Mouse (Mus musculus) right cerebral cortex, postnatal 4 days (tissue): ENCODE results near the gene Abcf1.
"Not testable (repeated sequence)": the region's sequence is repeated elsewhere in the genome, so short reads cannot be mapped to it uniquely, and the experiment has no call there.

Experiments used
- DNase-seq: peaks from one replicate; pipeline ENCODE4 v3.0.0-alpha.2; 2022

The Abcf1 gene

DNA sequence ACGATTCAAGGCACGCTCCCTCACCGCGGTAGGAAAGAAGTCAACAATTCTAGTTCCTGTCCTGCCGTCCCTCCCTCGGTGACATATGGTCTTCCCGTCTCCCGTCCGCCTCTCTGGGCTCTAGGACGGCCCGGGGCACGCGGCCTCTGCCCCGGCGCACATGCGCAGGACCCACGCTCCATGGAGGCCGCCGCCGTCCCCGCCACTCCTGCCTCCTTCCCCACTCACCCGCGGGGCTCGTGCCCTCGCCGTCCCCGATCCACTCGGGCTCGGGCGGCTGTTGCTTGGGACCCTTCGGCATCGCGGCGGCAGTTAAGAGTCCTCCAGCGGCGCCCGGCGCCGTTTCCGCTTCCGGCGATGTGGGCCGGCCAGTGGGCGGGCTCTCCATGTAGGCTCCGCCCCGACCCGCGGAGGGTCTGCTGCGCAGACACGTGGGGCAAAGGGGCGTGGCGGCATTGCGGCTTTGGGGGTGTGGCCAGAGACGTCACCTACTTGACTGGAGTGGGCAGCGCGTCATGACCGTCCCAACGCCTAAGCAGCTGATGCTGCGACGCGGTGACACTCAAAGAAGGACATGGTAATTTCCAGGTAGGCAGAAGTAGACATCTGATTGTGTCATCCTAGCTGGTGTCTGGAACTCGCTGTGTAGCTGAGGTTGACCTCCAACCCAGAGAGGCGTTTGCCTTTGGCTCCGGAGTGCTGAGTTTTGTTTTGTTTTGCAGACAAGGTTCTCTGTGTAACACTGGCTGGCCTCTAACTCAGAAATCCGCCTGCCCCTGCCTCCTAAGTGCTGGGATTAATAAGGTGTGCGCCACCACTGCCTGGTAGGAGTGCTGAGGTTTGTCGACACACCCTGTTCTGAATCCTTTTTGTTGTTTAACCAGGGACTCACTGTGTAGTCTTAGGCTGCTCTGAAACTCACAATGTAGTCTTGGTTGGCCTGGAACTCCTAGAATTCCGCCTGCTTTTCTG is at the start of gene Abcf1:
Gene Abcf1 (minus strand): TSS at position 344 of the 972 bp plus-strand sequence.
- DNase-seq = peak; percentile 98

DNA sequence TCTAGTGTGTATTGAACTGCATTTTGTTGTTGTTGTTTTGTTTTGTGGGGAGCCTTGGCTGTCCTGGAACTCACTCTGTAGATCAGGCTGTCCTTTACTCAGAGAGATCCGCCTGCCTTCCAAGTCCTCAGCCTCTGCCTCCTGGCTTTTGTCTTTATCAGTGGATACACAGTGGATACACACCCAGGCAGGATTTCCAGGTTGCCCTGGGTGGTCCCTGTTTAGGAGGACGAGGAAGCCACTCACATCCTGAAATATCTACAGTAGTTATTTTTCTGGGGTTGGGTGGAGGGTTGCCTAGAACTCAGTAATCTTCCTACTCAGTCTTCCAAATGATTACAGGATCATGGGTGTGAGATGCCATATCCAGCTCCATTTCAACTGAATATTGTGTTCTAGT is 49.4 kb upstream of the Abcf1 start:
- DNase-seq = no peak

DNA sequence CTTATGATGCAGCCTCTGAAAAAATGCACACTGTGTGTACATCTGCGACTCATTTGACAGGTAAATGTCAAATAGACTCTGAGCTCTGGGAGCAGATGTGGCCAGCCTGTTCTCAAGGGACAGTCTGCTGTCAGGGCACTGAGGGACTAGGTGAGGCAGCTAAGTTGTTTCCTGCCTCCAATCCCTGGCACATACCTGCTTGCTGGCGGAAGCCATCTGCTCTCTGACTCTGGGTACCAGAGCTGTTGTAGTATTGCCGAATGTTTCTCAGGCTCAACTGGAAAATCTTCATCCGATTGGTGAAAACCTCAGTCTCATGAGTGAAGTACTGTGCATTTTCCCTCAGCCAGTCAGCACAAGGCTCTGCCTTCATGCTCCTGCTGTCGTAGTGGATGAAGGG is 47.5 kb upstream of the Abcf1 start:
- DNase-seq = no peak

DNA sequence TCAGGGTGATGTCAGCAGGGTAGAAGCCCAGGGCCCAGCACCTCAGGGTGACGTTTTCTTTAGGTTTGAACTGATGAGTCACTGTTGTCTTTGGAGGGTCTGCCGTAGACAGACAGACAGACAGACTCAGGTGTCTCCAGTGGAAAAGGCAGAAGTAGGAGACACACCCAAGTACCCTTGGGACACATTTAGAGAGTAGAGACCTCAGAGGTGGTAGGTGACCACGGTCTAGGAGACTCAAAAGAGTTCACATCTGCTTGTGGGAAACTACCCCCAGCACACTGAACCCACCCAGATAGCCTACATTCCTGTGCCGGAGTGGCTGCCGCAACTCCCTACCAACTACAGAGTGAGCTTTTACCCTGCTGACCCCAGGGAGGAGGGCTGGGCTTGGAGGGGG is 45.4 kb upstream of the Abcf1 start:
- no peak for DNase-seq

DNA sequence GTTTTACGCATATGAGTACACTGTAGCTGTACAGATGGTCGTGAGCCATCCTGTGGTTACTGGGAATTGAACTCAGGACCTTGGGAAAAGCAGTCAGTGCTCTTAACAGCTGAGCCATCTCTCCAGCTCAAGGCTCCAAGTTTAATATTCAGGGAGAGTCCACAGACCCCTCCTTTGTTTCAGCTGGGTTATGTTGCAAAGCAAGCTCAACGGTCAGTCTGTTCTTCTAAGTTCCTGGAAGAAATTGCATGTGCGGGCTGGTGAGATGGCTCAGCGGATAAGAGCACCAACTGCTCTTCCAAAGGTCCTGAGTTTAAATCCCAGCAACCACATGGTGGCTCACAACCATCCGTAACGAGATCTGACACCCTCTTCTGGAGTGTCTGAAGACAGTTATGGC is 34.8 kb upstream of the Abcf1 start:
- not testable (repeated sequence) for DNase-seq

DNA sequence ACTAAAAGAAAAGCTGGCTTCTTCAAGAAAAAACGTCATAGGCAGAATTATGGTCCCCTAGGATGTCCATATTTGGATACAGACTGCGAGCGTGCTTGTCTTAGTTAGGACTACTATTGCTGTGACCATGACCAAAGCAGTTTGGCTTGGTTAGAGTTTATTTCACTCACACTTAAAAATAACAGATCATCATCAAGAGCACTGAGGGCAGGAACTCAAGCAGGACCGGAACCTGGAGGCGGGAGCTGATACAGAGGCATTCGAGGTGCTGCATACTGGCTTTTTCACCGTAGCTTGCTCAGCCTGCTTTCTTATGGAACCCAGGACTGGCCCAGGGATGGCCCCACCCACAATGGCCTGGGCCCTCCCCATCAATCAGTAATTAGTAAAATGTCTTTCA is 33.8 kb upstream of the Abcf1 start:
- DNase-seq = no peak

DNA sequence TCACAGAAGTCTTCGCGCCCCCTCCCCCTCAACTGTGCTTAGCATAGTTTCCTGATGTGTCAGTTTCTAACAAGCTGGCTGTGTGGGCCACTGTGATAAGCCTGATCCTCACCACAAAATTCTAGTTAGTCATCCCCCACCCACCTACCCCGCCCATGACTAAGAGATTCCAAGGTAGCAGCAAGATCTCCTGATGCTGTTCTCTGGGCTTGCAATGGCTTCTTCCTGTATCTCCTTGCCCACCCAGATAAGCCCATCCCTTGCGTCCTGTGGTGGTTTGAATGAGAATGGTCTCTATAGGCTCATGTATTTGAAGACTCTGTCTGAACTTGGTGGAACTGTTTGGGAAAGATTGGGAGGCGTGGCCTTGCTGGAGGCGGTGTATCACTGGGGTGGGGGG is 32.4 kb upstream of the Abcf1 start:
- DNase-seq = no peak

DNA sequence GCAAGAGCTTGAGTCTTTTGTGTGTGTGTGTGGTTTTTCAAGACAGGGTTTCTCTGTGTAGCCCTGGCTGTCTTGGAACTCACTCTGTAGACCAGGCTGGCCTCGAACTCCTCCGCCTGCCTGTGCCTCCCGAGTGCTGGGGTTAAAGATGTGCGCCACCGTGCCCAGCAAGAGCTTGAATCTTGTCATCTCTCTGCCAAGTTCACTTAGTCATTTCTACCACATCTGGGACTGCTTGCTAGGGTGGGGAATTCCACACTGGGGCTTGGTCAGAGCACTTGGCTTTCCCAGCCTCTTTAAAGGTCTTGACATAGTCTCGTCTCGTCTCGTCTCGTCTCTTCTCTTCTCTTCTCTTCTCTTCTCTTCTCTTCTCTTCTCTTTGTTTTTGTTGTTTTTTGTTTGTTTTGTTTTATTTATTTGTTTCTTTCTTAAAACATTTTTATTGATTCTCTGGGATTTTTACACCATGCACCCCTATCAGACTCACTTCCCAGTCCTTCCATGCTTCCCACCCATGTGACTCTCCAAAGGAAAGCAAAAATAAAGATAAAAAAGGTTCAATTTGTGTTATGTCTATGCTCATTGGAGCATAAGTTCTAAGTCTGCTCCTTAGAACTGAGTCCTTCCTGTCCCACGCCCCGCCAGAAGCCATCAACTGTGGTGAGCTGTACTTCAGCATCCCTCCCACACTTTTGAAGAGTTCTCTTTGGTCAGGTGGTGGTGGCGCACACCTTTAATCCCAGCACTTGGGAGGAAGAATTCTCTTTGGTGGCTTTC is 31.7 kb upstream of the Abcf1 start:
- DNase-seq = no peak

DNA sequence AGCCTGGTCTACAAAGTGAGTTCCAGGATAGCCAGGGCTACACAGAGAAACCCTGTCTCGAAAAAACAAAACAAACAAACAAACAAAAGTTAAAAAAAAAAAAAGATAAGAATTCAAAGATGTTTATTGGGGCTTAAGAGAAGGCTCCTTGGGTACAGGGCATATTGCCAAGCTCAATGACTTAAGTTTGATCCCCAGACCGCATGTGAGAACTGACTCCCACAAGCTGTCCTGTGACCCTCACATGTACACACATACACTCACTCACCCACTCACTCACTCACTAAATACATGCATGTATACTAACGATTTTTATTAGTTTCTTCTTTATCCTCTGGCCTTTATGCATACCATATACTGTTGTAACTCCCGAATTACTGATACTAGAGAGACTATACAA is 30.8 kb upstream of the Abcf1 start:
- DNase-seq = no peak

DNA sequence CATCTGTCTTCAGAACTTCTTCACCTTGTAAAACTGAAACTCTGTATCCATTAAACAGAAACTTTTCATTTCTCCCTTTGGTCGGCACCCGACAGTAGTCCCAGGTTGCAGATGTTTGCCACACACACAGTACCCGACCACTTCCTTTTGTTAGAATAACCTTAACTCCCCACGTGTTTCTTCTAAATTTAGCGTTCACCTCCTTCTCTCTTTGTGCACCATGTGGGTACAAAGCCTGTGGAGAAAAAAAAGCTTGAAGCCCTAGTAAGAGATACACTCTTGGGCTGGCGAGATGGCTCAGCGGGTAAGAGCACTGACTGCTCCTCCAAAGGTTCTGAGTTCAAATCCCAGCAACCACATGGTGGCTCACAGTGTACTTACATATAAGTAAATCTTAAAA is 29.8 kb upstream of the Abcf1 start:
- DNase-seq = no peak

DNA sequence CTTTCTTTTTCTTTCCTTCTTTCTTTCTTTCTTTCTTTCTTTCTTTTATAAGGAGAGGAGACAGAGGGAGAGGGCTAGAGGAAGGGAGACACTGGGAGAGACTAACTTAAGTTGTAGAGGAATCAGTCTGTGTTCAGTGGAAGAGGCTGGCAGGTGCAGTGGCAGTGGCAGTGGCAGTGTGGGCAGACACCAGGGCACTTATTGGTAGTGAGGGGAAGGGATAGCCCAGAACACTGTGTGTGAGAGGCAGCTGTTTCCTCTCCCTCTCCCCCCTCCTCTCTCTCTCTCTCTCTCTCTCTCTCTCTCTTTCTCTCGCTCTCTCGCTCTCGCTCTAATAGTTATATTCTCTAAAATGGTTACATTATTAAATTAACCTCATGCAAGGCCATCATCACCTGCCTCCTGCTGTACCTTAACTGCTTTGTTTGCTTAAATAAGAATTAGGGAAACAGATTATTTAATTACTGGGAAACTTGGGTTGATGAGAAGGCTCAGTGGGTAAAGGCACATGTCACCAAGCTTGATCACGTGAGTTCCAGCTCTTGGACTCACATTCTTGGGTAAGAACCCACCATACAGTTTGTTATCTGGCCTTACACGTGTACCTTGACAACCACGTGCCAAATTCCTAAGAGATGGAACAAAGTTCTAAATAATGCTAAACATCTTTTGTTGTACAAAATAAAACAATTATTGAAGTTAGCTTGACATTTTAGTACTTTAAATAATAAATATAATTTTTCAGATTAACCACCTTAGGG is 29.2 kb upstream of the Abcf1 start:
- DNase-seq = no peak

DNA sequence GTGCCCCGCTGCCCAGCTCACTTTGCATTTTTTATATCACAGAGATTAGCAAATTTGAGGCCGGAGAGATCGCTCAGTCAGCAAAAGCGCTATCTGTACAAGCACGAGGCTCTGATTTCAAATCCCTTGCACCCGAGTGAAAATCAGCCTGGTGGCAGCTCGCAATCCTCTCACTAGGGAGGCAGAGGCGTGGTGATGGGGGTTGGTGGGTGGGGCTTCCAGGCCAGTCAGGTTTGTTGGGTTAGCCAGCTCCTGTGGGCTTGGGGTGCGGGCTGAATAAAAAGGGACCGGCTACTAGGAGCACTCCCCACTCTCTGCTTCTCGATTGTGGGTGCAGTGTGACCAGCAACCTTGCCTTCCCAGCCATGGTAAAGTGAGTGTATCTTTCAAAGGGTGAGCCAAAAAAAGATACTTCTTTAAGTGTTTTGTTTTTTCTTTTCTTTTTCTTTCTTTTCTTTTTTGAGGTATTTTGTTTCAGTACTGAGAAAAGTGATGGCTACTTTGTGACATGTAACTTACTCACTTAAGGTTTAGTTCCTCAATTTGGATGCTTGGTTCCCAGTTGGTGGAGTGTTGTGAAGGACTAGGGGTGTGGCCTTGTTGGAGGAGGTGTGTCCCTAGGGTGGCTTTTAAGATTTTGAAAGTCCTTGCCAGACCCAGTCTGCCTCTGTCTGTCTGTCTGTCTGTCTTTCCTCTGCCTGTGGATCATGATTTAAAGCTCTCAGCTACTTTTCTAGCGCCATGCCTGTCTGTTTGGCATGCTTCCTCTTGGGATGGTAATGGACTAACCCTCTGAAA is 28.4 kb upstream of the Abcf1 start:
- DNase-seq = no peak

DNA sequence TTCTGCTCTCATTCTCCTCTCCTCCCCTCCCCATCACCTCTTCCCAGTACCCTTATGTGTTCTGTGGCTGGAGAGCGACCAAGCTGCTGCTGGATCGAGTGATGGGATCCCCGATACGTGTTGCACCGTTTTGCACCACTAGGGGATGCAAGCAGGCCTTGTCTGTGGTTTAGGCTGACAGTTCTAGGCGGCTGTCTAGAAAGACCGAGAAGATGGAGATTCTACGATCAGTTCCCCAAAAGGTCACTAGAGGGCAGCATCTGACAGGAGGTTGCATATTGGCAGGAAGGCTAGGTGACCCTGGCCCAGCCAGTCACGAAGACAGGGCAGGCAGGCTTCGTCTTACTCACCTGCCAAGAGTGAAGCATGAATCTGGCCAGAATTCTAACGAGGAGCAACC is 27.4 kb upstream of the Abcf1 start:
- DNase-seq = peak; percentile 94

DNA sequence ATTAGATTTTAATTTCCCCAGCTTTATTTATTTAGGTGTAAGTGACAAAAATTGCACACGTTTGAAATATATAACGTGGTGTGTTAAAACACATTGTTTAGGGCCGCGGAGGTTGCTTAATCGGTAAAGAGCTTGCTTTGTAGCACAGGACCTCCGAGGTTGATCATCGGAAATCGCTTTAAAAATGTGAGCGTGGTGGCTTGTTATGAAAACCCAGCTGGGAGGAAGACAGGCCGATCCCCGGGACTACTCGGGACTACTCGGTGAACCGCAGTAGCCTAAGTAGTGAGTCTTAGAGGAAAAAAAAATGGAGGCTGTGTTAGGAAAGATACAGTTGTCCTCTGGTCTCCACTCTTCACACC is 25.3 kb upstream of the Abcf1 start:
- no peak for DNase-seq

DNA sequence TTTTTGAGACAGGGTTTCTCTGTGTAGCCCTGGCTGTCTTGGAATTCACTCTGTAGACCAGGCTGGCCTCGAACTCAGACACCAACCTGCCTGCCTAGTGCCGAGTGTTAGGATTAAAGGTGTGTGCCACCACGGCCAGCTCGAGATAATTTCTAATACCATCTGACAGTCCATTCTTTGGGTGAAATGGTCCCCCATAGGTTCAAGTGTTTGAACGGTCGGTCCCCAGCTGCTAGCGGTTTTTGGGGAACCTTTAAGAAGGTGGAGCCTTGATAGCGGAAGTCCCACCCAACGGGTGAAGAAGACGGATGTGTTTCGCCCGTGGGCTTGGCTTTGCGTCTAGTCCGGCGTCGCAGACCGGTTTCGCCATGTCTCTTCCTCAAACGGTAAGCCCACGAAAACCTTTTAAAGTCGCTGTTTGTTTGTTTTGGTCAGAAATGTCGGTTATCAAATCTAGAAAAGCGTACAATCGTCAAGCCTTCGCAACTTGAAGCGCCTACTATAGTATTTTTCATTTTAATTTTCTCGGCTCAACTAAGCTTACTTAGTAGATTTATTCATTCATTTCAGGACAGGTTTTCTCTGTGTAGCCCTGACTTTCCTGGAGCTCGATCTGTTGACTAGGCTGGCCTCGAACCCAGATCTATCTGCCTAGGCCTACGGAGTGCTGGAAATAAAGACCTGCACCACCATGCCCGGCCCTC is 24.8 kb upstream of the Abcf1 start:
- DNase-seq = peak; percentile 71

DNA sequence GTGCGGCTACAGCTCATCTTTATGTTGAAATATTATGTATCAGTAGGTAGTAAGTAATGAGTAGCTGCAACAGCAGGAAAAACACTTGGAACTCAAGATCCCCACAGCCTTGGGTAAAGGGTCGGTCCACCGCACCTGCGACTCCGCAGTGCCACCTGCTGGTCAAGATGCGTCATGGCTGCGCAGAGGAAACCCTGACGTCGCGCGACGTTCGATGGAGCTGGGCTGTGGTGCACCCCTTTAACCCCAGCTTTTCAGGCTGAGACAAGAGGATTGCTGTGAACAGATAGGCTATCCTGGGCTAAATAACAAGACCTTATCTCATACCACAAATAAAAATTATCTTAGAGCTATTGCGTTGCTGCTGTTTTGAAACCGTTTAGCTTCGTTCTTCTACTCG is 24.1 kb upstream of the Abcf1 start:
- peak; percentile 78 for DNase-seq

DNA sequence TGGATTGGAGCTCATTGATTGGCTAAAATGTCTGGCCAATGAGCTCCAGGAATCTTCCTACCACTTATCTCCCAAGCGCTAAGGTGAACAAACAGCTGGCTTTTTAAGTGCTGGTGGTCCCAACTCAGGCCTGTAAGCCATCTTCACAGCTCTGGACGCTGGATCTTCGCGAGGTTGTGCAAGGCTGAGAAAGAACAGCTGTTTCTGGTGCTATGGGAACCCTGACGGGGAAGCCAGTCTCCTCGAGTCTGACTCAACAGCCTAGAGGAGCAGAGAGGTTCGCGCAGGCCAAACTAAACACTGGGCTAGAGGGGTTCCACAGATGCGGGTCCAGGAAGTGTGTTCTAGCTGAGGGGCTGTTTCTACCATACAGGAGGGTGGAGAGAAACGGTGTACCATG is 22.2 kb upstream of the Abcf1 start:
- DNase-seq = no peak

DNA sequence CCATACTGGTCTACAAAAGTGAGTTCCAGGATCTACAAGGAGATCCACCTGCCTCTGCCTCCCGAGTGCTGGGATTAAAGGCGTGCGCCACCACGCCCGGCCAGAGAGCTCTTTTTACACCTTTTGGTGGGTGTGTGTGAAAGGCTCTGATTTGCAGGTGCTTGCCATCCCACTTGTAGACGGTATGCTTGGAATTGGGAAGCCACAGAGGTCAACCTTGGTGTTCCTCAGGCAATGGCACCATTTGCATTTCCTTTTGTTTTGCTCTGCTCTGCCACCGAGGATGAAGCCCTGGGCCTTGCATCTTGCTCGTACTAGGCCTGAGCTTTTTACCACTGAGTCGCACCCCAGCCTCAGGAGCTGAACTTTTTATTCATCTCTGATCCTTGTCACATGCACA is 12.2 kb upstream of the Abcf1 start:
- no peak for DNase-seq

DNA sequence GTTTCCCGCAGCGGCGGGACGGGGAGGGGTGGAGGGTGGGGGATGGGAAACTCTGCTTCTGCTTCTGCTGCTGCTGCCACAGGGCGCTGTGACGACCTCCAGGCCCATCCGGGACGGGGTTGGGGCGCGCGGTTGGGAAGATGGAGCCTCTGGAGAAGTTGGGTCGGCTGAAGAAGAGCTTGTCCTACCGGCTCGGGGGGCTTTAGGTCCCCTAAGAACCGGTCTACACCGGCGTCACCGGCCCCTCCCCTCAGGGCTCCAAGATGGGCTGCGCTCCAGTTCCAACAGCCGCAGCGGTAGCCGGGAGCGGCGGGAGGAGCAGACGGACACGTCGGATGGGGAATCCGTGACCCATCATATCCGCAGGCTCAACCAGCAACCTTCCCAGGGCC is 10.8 kb upstream of the Abcf1 start:
- DNase-seq = peak; percentile 73

DNA sequence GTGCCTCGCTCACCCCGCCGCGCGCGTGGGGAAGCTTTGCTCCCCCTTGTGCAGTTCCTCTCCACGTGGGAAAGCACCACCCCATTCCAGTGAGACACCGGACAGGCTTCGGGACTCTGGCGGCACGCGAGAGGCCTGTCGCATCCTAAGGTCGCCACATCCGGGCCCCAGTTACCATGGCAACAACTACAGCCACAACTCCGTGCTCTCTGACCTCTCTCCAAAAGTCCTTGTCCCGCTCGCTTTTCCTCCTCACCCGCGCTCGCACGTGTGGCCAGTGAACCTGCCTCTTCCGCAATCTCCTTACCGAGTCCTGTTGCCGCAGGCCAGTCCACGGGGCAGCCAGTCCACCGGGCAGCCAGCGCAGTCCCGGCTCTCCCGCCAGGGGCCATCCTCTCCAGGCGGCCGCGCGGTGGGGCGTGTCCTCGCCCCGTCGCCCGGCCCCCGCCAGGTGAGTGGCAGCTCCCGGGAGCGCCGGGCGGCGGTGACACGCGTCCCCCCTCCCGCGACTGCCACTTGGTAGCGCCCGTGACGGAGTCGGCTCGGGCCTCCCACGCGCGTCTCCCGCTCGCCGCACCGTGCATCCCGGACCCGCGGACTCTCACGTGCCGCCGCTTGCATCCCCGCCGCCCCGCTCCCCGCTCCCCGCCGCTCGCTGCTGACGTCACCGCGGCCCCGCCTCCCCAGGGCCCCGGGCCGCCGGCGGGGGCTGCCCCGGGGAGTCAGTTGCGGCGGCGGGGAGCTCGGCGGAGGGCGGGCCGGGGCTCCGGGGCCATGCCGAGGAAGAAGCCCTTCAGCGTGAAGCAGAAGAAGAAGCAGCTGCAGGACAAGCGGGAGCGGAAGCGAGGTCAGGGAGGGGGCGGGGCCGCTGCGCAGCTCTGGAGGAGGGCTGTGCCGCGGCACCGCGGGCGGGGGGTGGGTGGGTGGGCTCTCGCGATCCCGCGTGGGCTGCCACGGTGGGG is 10.1 kb upstream of the Abcf1 start, which contains the start of the genes Gnl1 and Prr3:
Gene Gnl1 (plus strand): TSS at position 451 of the 962 bp plus-strand sequence.
Gene Prr3 (minus strand): TSS at position 836 of the 962 bp plus-strand sequence.
- DNase-seq = peak; percentile 84
